Mouse (Mus musculus) hindbrain, embryonic 13.5 days (tissue): ENCODE data around the gene Trem1. TPM values are rescaled to one million over a fixed set of nuclear protein-coding genes. Genes with fewer than 3 reads are reported as not detected.

Experiments used
- ATAC-seq: fragments of 200-750 bp; cut with Nextera tagmentation; 2 replicates; pipeline ENCODE4 v1.8.0; 2017; ENCODE audit warnings: moderate TSS enrichment; ENCODE audit not compliant: low FRiP score
- H3K27ac ChIP-seq: fragments of 300-500 bp; sonication (generic); 2 replicates; pipeline ENCODE4 v1.5.1; 2015; ENCODE audit warnings: inconsistent platforms, mild to moderate bottlenecking, moderate library complexity
- H3K27me3 ChIP-seq: fragments of 300-500 bp; sonication (generic); 2 replicates; pipeline ENCODE4 v1.6.1; 2015; ENCODE audit warnings: mild to moderate bottlenecking, inconsistent platforms
- H3K36me3 ChIP-seq: fragments of 300-500 bp; sonication (generic); 2 replicates; pipeline ENCODE4 v1.6.1; 2015; ENCODE audit warnings: mild to moderate bottlenecking, inconsistent platforms
- H3K4me1 ChIP-seq: fragments of 300-500 bp; sonication (generic); replicated peaks from 2 replicates; pipeline ENCODE4 v1.6.1; 2015; ENCODE audit warnings: inconsistent platforms
- H3K4me2 ChIP-seq: fragments of 300-500 bp; sonication (generic); 2 replicates; pipeline ENCODE4 v1.6.1; 2015; ENCODE audit warnings: inconsistent platforms, mild to moderate bottlenecking, moderate library complexity
- H3K4me3 ChIP-seq: fragments of 300-500 bp; sonication (generic); 2 replicates; pipeline ENCODE4 v1.5.1; 2015; ENCODE audit warnings: mild to moderate bottlenecking, inconsistent platforms
- H3K9ac ChIP-seq: fragments of 300-500 bp; sonication (generic); 2 replicates; pipeline ENCODE4 v1.6.1; 2015; ENCODE audit warnings: mild to moderate bottlenecking, inconsistent platforms
- H3K9me3 ChIP-seq: fragments of 300-500 bp; sonication (generic); 2 replicates; pipeline ENCODE4 v1.6.1; 2016; ENCODE audit warnings: inconsistent platforms
- WGBS: fragments of 180-500 bp; shearing (Covaris S2); methylation state at CpG from one replicate; pipeline ENCODE4 v1.1.7; 2015; 5-methylcytosine and 5-hydroxymethylcytosine counted together
- polyA plus RNA-seq: library from polyadenylated mRNA; unstranded; fragments of >200 nt; fragmentation: Nextera tagmentation; extraction: Ambion mirVana; gene quantifications from 2 replicates; pipeline ENCODE4 v1.2.1, GENCODE M21; 2015

Gene Trem1
- polyA plus RNA-seq, 1 experiment from 2014 or later, result not detected

- no peaks in the 10 kb centered on the region for H3K27me3 ChIP-seq
- H3K4me3 ChIP-seq, result no peak overlapping the region
- 92% methylated on average over 4 of the region's 4 CpGs for WGBS
- no peak for ATAC-seq
- H3K36me3 ChIP-seq, result no peaks in the 10 kb centered on the region
- H3K4me1 ChIP-seq, result no peaks in the 10 kb centered on the region
- H3K4me2 ChIP-seq, result no peak overlapping the region
- H3K27ac ChIP-seq, result no peak overlapping the region
- H3K9me3 ChIP-seq, result no peaks in the 10 kb centered on the region
- no peak overlapping the region for H3K9ac ChIP-seq
Measured at GRCm38 (mm10) chr17:48272598-48272997, 40.0 kb downstream of the Trem1 start.

DNA sequence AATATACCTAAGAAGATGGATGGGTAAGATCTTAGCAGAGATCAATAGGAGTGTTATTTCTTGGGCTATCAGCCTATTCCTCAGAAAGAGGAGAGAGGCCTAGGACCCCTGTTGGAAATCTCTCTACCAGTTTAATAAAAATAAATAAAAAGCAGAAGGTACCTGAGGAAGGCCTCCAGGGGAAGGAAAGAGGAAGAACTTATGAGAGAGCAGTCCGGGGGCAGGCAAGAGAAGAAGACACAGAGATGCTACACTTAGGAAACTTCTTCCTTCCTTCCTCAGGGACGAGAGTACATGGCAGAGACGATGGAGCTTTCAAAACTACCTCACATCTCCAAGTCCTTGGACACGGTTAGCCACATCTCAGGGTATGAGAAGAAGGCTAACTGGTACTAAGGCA lies 41.5 kb downstream of the Trem1 start:
- Histone ChIP-seq H3K9ac (no peak overlapping the region), H3K4me3 (no peak overlapping the region), H3K4me2 (no peak overlapping the region), H3K9me3 (no peaks in the 10 kb centered on the region), H3K27ac (no peak overlapping the region), H3K27me3 (no peaks in the 10 kb centered on the region), H3K4me1 (no peaks in the 10 kb centered on the region), H3K36me3 (no peaks in the 10 kb centered on the region)
- ATAC-seq, result no peak
- WGBS, result 80% methylated on average over 4 of the region's 4 CpGs

GRCm38 (mm10) chr17:48274885-48275284 lies 42.3 kb downstream of the Trem1 start:
- Histone ChIP-seq H3K27me3 (no peaks in the 10 kb centered on the region), H3K9ac (no peak overlapping the region), H3K4me1 (no peaks in the 10 kb centered on the region), H3K27ac (no peak overlapping the region), H3K36me3 (no peaks in the 10 kb centered on the region), H3K9me3 (no peaks in the 10 kb centered on the region), H3K4me2 (no peak overlapping the region), H3K4me3 (no peak overlapping the region)
- no peak for ATAC-seq
- 30% methylated on average over 6 of the region's 6 CpGs for WGBS

DNA sequence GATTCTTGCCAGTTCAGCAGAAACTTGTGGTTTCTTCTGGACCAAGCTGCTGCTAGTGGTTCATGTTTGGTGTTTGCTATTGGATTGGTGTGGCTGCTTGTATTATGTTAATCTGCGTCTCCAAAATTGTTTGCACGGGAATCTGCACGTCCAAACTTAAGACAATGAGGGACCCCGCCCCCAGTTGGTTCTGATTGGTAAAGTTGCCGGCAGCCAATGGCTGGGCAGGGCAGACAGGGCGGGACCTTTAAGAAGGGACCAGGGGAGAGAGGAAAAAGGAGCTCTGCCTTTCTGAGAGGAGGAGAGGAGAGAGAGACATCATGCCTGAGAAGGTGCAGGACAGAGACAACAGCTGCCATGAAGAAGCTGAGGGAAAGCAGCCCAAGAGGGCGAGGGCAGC lies 43.2 kb downstream of the Trem1 start:
- Histone ChIP-seq H3K4me1 (peaks cover 1% of the 10 kb centered on the region; the same call in 1 of the 2 replicates), H3K36me3 (no peaks in the 10 kb centered on the region), H3K9me3 (no peaks in the 10 kb centered on the region), H3K27ac (no peak overlapping the region), H3K4me2 (no peak overlapping the region), H3K9ac (no peak overlapping the region), H3K4me3 (no peak overlapping the region), H3K27me3 (no peaks in the 10 kb centered on the region)
- WGBS, result 68% methylated on average over 7 of the region's 7 CpGs
- no peak for ATAC-seq

DNA sequence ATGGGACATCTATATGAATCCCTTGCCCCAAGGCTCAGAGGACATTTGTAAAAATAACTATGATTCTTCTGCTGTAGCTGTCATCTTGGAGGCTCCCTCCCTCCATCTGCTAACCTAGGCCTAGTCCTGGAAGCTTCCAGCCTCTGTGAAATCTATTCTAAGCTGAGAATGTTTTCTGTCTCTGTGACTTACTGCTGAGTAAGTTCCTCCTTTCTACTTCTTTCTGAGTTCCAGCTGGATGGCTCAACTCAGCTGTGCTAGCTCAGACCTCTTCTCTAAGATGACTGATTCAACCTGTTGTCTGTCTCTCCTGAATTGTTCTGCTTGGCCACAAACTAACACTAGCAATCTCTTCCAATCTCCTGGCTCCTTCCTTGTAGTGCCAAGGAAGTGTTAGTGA lies 45.8 kb downstream of the Trem1 start:
- H3K9me3 ChIP-seq, result no peaks in the 10 kb centered on the region
- no peaks in the 10 kb centered on the region for H3K36me3 ChIP-seq
- H3K4me2 ChIP-seq, result no peak overlapping the region
- no peak overlapping the region for H3K4me3 ChIP-seq
- no peak for ATAC-seq
- no peaks in the 10 kb centered on the region for H3K27me3 ChIP-seq
- H3K4me1 ChIP-seq, result peaks cover 12% of the 10 kb centered on the region
- H3K9ac ChIP-seq, result no peak overlapping the region
- no peak overlapping the region for H3K27ac ChIP-seq

- no peak for ATAC-seq
- Histone ChIP-seq H3K27ac (no peak overlapping the region), H3K9ac (no peak overlapping the region), H3K36me3 (no peaks in the 10 kb centered on the region), H3K4me1 (peaks cover 12% of the 10 kb centered on the region), H3K9me3 (no peaks in the 10 kb centered on the region), H3K4me3 (no peak overlapping the region), H3K27me3 (no peaks in the 10 kb centered on the region), H3K4me2 (no peak overlapping the region)
- WGBS, result 81% methylated on average over 4 of the region's 4 CpGs
Measured at GRCm38 (mm10) chr17:48279002-48279401, 46.4 kb downstream of the Trem1 start.

DNA sequence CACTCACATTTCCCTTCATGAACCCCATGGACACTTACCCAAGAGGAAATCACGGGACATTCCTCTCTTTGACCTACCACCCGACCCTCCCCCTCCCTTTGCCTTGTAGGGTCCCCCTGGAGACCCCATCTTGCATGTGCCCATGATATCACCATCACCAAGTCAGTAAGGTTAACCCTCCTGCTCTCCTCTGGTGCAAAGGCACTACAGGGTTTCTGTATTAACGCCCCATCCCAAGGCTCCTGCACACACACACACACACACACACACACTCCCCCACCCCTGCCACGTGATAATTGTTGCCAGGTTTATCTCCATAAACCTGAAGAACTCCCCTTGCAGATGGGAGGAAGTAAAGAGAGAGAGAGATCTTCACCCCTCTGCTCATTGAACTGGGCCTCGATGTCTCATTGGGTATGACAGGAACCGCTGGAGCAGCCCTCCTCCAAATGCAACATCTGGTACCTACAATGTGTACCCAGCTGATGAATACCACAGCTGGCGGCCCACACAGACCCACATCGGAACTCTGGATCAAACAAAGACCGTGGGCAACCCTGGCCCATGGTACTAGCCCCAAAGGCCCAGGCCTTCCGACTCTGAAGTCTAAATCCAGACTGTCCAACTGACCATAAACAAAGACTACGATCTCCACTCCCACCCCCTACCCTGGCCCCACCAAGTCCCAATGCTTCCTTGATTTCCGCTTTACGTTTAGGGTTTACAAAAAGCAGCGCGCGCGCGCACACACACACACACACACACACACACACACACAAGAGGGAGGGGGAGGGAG lies 48.6 kb downstream of the Trem1 start:
- Histone ChIP-seq H3K9me3 (no peaks in the 10 kb centered on the region), H3K36me3 (no peaks in the 10 kb centered on the region), H3K4me3 (peak overlapping the region; percentile 27), H3K9ac (peak overlapping the region; percentile 46), H3K4me2 (peak overlapping the region; percentile 51), H3K27ac (no peak overlapping the region), H3K4me1 (peaks cover 12% of the 10 kb centered on the region), H3K27me3 (no peaks in the 10 kb centered on the region)
- peak; percentile 36; the same call in 1 of the 2 replicates for ATAC-seq
- WGBS, result 16% methylated on average over 18 of the region's 18 CpGs

- peak overlapping the region; percentile 51 for H3K4me2 ChIP-seq
- WGBS, result 7% methylated on average over 3 of the region's 3 CpGs
- H3K27ac ChIP-seq, result no peak overlapping the region
- ATAC-seq, result no peak
- H3K9ac ChIP-seq, result peak overlapping the region; percentile 46
- H3K4me1 ChIP-seq, result peaks cover 12% of the 10 kb centered on the region
- no peaks in the 10 kb centered on the region for H3K27me3 ChIP-seq
- no peaks in the 10 kb centered on the region for H3K9me3 ChIP-seq
- H3K4me3 ChIP-seq, result peak overlapping the region; percentile 27
- no peaks in the 10 kb centered on the region for H3K36me3 ChIP-seq
Measured at GRCm38 (mm10) chr17:48281739-48282085, 49.1 kb downstream of the Trem1 start.

- no peak for ATAC-seq
- no peak overlapping the region for H3K4me3 ChIP-seq
- H3K9me3 ChIP-seq, result 0 out of 2 replicates have a peak, but pooled peaks cover 4% of the 10 kb centered on the region
- no peak overlapping the region for H3K4me2 ChIP-seq
- H3K36me3 ChIP-seq, result no peaks in the 10 kb centered on the region
- no peaks in the 10 kb centered on the region for H3K27me3 ChIP-seq
- H3K27ac ChIP-seq, result no peak overlapping the region
- H3K9ac ChIP-seq, result no peak overlapping the region
- H3K4me1 ChIP-seq, result 0 out of 2 replicates have a peak, but pooled peaks cover under 1% of the 10 kb centered on the region
- WGBS, result 48% methylated on average over 1 of the region's 1 CpGs
Measured at GRCm38 (mm10) chr17:48286765-48287164, 54.2 kb downstream of the Trem1 start.

- no peak overlapping the region for H3K4me3 ChIP-seq
- H3K4me2 ChIP-seq, result no peak overlapping the region
- no peaks in the 10 kb centered on the region for H3K4me1 ChIP-seq
- H3K36me3 ChIP-seq, result no peaks in the 10 kb centered on the region
- no peak overlapping the region for H3K27ac ChIP-seq
- H3K9me3 ChIP-seq, result 0 out of 2 replicates have a peak, but pooled peaks cover 4% of the 10 kb centered on the region
- no peaks in the 10 kb centered on the region for H3K27me3 ChIP-seq
- 58% methylated on average over 2 of the region's 2 CpGs for WGBS
- no peak overlapping the region for H3K9ac ChIP-seq
- no peak for ATAC-seq
Measured at GRCm38 (mm10) chr17:48287276-48287675, 54.7 kb downstream of the Trem1 start.

- Histone ChIP-seq H3K4me1 (no peaks in the 10 kb centered on the region), H3K9me3 (0 out of 2 replicates have a peak, but pooled peaks cover 1% of the 10 kb centered on the region), H3K27me3 (no peaks in the 10 kb centered on the region), H3K9ac (no peak overlapping the region), H3K4me3 (no peak overlapping the region), H3K36me3 (no peaks in the 10 kb centered on the region), H3K27ac (no peak overlapping the region), H3K4me2 (no peak overlapping the region)
- no peak for ATAC-seq
- WGBS, result 85% methylated on average over 5 of the region's 5 CpGs
Measured at GRCm38 (mm10) chr17:48293500-48294194, 61.1 kb downstream of the Trem1 start.
